Mouse (Mus musculus) Patski (cell line): ENCODE measurements around the gene Gm4559. TPM values are rescaled to one million over a fixed set of nuclear protein-coding genes. Genes with fewer than 3 reads are reported as not detected.
"Not testable (repeated sequence)": the region's sequence is repeated elsewhere in the genome, so short reads cannot be mapped to it uniquely, and the experiment has no call there.

Experiments
- ATAC-seq: fragments of 100-300 bp; one replicate; pipeline ENCODE4 v1.8.0; 2021
- CTCF ChIA-PET: fragments of 350-600 bp; sonication (Branson Sonifier 250); formaldehyde crosslinking; loops from one replicate; lab custom pipeline; 2022; ENCODE audit warnings: inconsistent platforms; lab: Charles Lee
- POLR2A ChIA-PET: fragments of 350-600 bp; sonication (Branson Sonifier 250); formaldehyde crosslinking; loops from one replicate; lab custom pipeline; 2022; ENCODE audit warnings: antibody characterized with exemption, inconsistent platforms; lab: Charles Lee
- DNase-seq: peaks from one replicate; pipeline ENCODE4 v3.0.0-alpha.2; 2011; ENCODE audit warnings: low read depth, low spot score
- H3K27me3 ChIP-seq: fragments of 371-371 bp; one replicate; pipeline ENCODE4 v1.5.1; 2021
- CTCF ChIP-seq: fragments of 100-300 bp; IDR thresholded peaks from one replicate; pipeline ENCODE4 v1.5.1; 2021
- in situ Hi-C: fragments of 300-500 bp; cut with MboI; formaldehyde crosslinking; loops from 3 replicates; pipeline ENCODE4 v1.11.1; 2018; ENCODE audit warnings: low pct_unique_long_range_greater_than_20kb, mixed read lengths
- polyA plus RNA-seq: library from polyadenylated mRNA; unstranded; gene quantifications from one replicate; pipeline ENCODE4 v1.2.3, GENCODE M21; 2021

Gene Gm4559
- polyA plus RNA-seq, result not detected

- CTCF ChIA-PET, POLR2A ChIA-PET, in situ Hi-C loops, DNase-seq, ATAC-seq: not testable (repeated sequence)
- peaks cover 17% of the 10 kb centered on the region for H3K27me3 ChIP-seq
Measured at GRCm38 (mm10) chr7:142274263-142274662, at the start of gene Gm4559. Gm4559 (minus strand) TSS chr7:142274363.

GRCm38 (mm10) chr7:142323396-142324117 is 49.4 kb upstream of the Gm4559 start:
- DNase-seq (no peak), ATAC-seq (no peak)
- no peaks in the 10 kb centered on the region for H3K27me3 ChIP-seq
- ChIA-PET CTCF (no interaction called here), POLR2A (no interaction called here)
- in situ Hi-C loops, result no loop called here
- TF ChIP-seq CTCF, result no peak

GRCm38 (mm10) chr7:142322641-142323040 is 48.5 kb upstream of the Gm4559 start:
- POLR2A ChIA-PET, result no interaction called here

GRCm38 (mm10) chr7:142321637-142322306 is 47.6 kb upstream of the Gm4559 start:
- CTCF ChIA-PET, H3K27me3 ChIP-seq, DNase-seq, ATAC-seq, in situ Hi-C loops: not testable (repeated sequence)
- POLR2A ChIA-PET, result interaction anchor here (0.6 kb wide), 1 partner anchor 181 kb away, joined by 3 read pairs; no protein-coding TSS in a partner anchor

More at GRCm38 (mm10) chr7:142322641-142323040, 48.5 kb upstream of the Gm4559 start:
- no peak for DNase-seq
- in situ Hi-C loops, result no loop called here
- TF ChIP-seq CTCF, result no peak
- H3K27me3 ChIP-seq, result no peaks in the 10 kb centered on the region
- ATAC-seq, result no peak
- CTCF ChIA-PET, result no interaction called here

- TF ChIP-seq CTCF, result no peak
- CTCF ChIA-PET, result no interaction called here
- in situ Hi-C loops, result no loop called here
Measured at GRCm38 (mm10) chr7:142320906-142321305, 46.7 kb upstream of the Gm4559 start.

GRCm38 (mm10) chr7:142319124-142319523 is 45.0 kb upstream of the Gm4559 start:
- POLR2A ChIA-PET, result no interaction called here
- DNase-seq, result no peak
- H3K27me3 ChIP-seq, result peaks cover 5% of the 10 kb centered on the region
- in situ Hi-C loops, result no loop called here
- no peak for TF ChIP-seq CTCF
- CTCF ChIA-PET, result interaction anchor here (0.6 to 4.3 kb wide), 5 partner anchors 15 to 261 kb away, joined by 3 to 20 read pairs (median 3); no protein-coding TSS in a partner anchor
- no peak for ATAC-seq

More at GRCm38 (mm10) chr7:142320906-142321305, 46.7 kb upstream of the Gm4559 start:
- DNase-seq (no peak), ATAC-seq (no peak)
- no peaks in the 10 kb centered on the region for H3K27me3 ChIP-seq
- POLR2A ChIA-PET, result interaction anchor here (0.6 kb wide), 1 partner anchor 197 kb away, joined by 3 read pairs; no protein-coding TSS in a partner anchor

GRCm38 (mm10) chr7:142317216-142317615 is 43.1 kb upstream of the Gm4559 start:
- H3K27me3 ChIP-seq, result peaks cover 9% of the 10 kb centered on the region
- no peak for TF ChIP-seq CTCF
- in situ Hi-C loops, result no loop called here
- no peak for ATAC-seq
- POLR2A ChIA-PET, result no interaction called here
- CTCF ChIA-PET, result interaction anchor here (1.0 to 4.3 kb wide), 8 partner anchors 14 to 358 kb away, joined by 3 to 20 read pairs (median 6); partner anchors contain the start of gene Krtap5-4
- DNase-seq, result no peak

GRCm38 (mm10) chr7:142316558-142316957 is 42.4 kb upstream of the Gm4559 start:
- no peak for DNase-seq
- POLR2A ChIA-PET, result no interaction called here
- peaks cover 10% of the 10 kb centered on the region for H3K27me3 ChIP-seq
- in situ Hi-C loops, result no loop called here
- CTCF ChIA-PET, result interaction anchor here (0.7 to 4.3 kb wide), 11 partner anchors 14 to 359 kb away, joined by 3 to 20 read pairs (median 5); partner anchors contain the start of gene Krtap5-4
- no peak for ATAC-seq
- peak; percentile 80 for TF ChIP-seq CTCF

- TF ChIP-seq CTCF, result no peak
- CTCF ChIA-PET, result no interaction called here
- POLR2A ChIA-PET, result no interaction called here
- in situ Hi-C loops, result loop anchor here (5.0 kb wide), 1 partner anchor 268 kb away; no protein-coding TSS in a partner anchor
- no peak for DNase-seq
- no peak for ATAC-seq
- H3K27me3 ChIP-seq, result peaks cover 16% of the 10 kb centered on the region
Measured at GRCm38 (mm10) chr7:142314600-142315285, 40.6 kb upstream of the Gm4559 start.

GRCm38 (mm10) chr7:142303929-142304328 is 29.8 kb upstream of the Gm4559 start:
- peaks cover 16% of the 10 kb centered on the region for H3K27me3 ChIP-seq
- ATAC-seq, POLR2A ChIA-PET, DNase-seq, in situ Hi-C loops: not testable (repeated sequence)
- CTCF ChIA-PET, result interaction anchor here (2.0 kb wide), 1 partner anchor 13 kb away, joined by 6 read pairs; no protein-coding TSS in a partner anchor
